Mouse (Mus musculus): Measurements from ENCODE around the gene Gin1. TPM values are rescaled to one million over a fixed set of nuclear protein-coding genes. Genes with fewer than 3 reads are reported as not detected.
"Not testable (repeated sequence)": the region's sequence is repeated elsewhere in the genome, so short reads cannot be mapped to it uniquely, and the experiment has no call there.

Gene Gin1
- polyA plus RNA-seq, 1 experiment from 2014 or later: 14.6 TPM

DNA sequence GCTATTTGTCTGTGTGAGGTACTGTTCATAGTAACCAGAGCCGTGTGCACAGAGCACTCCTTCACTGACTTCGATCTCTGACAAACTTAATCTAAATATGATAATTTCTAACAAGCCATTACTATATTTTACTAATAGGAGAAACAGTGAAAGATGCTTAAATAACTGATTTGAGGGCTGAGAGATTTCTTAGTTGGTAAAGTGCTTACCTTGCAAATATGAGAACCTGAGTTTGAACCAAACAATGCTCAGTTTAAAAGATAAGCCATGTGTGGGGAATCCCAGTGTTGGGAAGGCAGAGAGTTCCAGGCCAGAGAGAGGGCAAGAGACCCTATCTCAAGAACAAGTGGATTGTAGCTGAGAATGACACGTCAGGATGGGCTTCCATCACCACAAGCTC lies 21.8 kb upstream of the Gin1 start:
- Histone ChIP-seq H3K27me3 (replicated peaks; ENCODE audit: insufficient read depth, low read length) (no peaks in the 10 kb centered on the region), H3K9ac (replicated peaks; ENCODE audit: low read depth) (no peak overlapping the region), H3K36me3 (ENCODE audit: insufficient read depth, low read length) (peaks cover 12% of the 10 kb centered on the region; the same call in 1 of the 2 replicates), H3K27ac (ENCODE audit: low read length) (no peak overlapping the region), H3K9me3 (ENCODE audit: low read length) (no peaks in the 10 kb centered on the region), H3K4me3 (ENCODE audit: low read depth, low read length) (no peak overlapping the region), H3K4me1 (ENCODE audit: insufficient read depth, low read depth, low read length) (no peaks in the 10 kb centered on the region), H3K4me2 (replicated peaks; ENCODE audit: low read depth, low read length) (no peak overlapping the region)
- 95% methylated on average over 3 of the region's 3 CpGs for WGBS
- ATAC-seq (no peak), DNase-seq (ENCODE audit: low spot score) (no peak)
- TF ChIP-seq CTCF (IDR thresholded peaks at IDR 0.05) (no peak), EP300 (IDR thresholded peaks at IDR 0.05) (no peak)

DNA sequence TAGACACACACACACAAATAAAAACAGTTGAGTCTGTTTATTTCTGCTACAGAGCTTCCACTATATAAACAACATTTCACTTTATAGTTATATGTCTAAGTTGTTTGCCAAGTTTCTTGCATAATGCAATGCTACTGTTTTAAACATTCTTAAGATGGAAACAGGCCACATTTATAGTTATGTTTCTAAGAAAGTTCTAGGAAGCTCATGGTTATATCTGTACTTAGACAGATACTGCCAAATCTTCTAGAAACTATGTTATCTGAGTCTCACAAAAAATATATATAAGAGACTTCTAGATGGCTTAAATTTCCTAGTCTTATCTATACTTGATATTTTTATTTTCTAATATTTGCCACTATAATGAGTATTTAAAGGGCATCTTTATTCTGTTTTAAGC lies 16.8 kb upstream of the Gin1 start:
- H3K27me3 ChIP-seq (replicated peaks; ENCODE audit: insufficient read depth, low read length): no peaks in the 10 kb centered on the region

DNA sequence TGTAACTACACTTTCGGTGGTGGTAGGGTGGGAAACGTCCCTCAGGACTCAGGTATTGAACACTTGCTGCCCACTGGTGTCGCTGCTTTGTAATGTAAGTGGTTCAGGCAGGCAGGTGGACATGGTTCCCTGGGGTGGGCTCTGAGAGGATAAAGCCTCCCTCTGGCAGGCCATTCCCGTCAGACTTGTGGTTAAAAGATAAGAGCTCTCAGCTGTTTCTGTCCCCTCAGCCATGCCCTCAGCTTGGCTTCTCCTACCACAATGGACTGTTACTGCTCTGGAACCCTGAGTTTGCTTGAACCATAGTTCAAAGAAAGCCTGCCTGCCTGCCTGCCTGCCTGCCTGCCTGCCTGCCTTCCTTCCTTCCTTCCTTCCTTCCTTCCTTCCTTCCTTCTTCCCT lies 15.6 kb upstream of the Gin1 start:
- ATAC-seq (no peak), DNase-seq (ENCODE audit: low spot score) (no peak)
- Histone ChIP-seq H3K27ac (ENCODE audit: low read length) (no peak overlapping the region), H3K4me3 (ENCODE audit: low read depth, low read length) (no peak overlapping the region), H3K9me3 (ENCODE audit: low read length) (no peaks in the 10 kb centered on the region), H3K4me2 (replicated peaks; ENCODE audit: low read depth, low read length) (no peak overlapping the region), H3K9ac (replicated peaks; ENCODE audit: low read depth) (no peak overlapping the region), H3K4me1 (ENCODE audit: insufficient read depth, low read depth, low read length) (no peaks in the 10 kb centered on the region), H3K36me3 (ENCODE audit: insufficient read depth, low read length) (0 out of 2 replicates have a peak, but pooled peaks cover 6% of the 10 kb centered on the region), H3K27me3 (replicated peaks; ENCODE audit: insufficient read depth, low read length) (no peaks in the 10 kb centered on the region)
- TF ChIP-seq EP300 (IDR thresholded peaks at IDR 0.05) (no peak), CTCF (IDR thresholded peaks at IDR 0.05) (no peak)
- WGBS: 80% methylated on average over 4 of the region's 4 CpGs

More for the DNA sequence above, 16.8 kb upstream of the Gin1 start:
- Histone ChIP-seq H3K4me2 (replicated peaks; ENCODE audit: low read depth, low read length) (no peak overlapping the region), H3K9ac (replicated peaks; ENCODE audit: low read depth) (no peak overlapping the region), H3K4me1 (ENCODE audit: insufficient read depth, low read depth, low read length) (no peaks in the 10 kb centered on the region), H3K27ac (ENCODE audit: low read length) (no peak overlapping the region), H3K4me3 (ENCODE audit: low read depth, low read length) (no peak overlapping the region), H3K36me3 (ENCODE audit: insufficient read depth, low read length) (0 out of 2 replicates have a peak, but pooled peaks cover 6% of the 10 kb centered on the region), H3K9me3 (ENCODE audit: low read length) (no peaks in the 10 kb centered on the region)
- DNase-seq (ENCODE audit: low spot score) (peak; percentile 11), ATAC-seq (no peak)
- TF ChIP-seq CTCF (IDR thresholded peaks at IDR 0.05) (no peak), EP300 (IDR thresholded peaks at IDR 0.05) (no peak)

DNA sequence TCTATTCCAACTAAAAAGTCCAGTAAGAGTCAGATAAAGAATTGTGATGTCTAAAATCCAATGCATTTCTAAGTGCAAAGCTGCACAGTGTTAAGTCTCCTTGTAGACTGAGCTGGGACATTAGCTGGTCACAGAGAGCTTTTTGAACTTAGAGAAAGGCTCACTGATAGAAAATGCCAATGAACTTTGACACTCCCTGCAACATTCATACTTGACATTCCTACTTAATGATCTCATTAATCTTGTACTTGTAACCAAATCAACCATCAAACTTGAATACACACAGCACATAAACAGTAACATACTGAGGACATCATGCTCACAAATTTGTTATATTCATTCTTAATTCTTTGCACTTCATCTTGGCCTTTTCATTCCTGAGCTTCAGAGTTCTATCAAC lies 10.1 kb upstream of the Gin1 start:
- no peak for TF ChIP-seq CTCF (IDR thresholded peaks at IDR 0.05)
- TF ChIP-seq EP300 (IDR thresholded peaks at IDR 0.05): no peak
- ATAC-seq: no peak
- no peak for DNase-seq (ENCODE audit: low spot score)
- H3K4me3 ChIP-seq (ENCODE audit: low read depth, low read length): no peak overlapping the region
- no peak overlapping the region for H3K4me2 ChIP-seq (replicated peaks; ENCODE audit: low read depth, low read length)
- H3K36me3 ChIP-seq (ENCODE audit: insufficient read depth, low read length): no peaks in the 10 kb centered on the region
- H3K27ac ChIP-seq (ENCODE audit: low read length): no peak overlapping the region
- no peaks in the 10 kb centered on the region for H3K27me3 ChIP-seq (replicated peaks; ENCODE audit: insufficient read depth, low read length)
- H3K4me1 ChIP-seq (ENCODE audit: insufficient read depth, low read depth, low read length): no peaks in the 10 kb centered on the region
- H3K9ac ChIP-seq (replicated peaks; ENCODE audit: low read depth): no peak overlapping the region
- H3K9me3 ChIP-seq (ENCODE audit: low read length): no peaks in the 10 kb centered on the region

DNA sequence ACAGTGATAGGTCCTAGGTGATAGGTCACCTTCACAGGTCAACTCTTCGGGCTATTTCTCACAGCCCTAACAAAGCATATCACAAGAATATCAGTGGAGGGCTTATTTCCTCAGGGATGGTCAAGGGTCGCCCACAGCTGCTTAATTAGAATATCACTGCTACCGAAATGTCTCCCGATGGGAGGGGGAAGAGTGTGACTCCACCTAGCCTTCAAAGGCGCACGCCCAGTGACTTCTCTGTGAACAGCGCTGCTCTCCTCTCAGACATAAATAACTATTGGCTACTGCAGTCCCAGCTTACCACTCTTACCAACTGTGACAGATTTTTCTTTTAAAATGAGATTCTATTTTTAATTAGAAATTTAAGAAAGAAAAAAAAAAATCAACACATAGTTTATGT lies 9.4 kb upstream of the Gin1 start:
- H3K36me3 ChIP-seq (ENCODE audit: insufficient read depth, low read length): no peaks in the 10 kb centered on the region
- no peak overlapping the region for H3K9ac ChIP-seq (replicated peaks; ENCODE audit: low read depth)
- DNase-seq (ENCODE audit: low spot score) (no peak), ATAC-seq (no peak)
- no peaks in the 10 kb centered on the region for H3K4me1 ChIP-seq (ENCODE audit: insufficient read depth, low read depth, low read length)
- H3K9me3 ChIP-seq (ENCODE audit: low read length): no peaks in the 10 kb centered on the region
- TF ChIP-seq EP300 (IDR thresholded peaks at IDR 0.05): no peak
- no peak for TF ChIP-seq CTCF (IDR thresholded peaks at IDR 0.05)
- H3K4me3 ChIP-seq (ENCODE audit: low read depth, low read length): no peak overlapping the region
- H3K27me3 ChIP-seq (replicated peaks; ENCODE audit: insufficient read depth, low read length): no peaks in the 10 kb centered on the region
- no peak overlapping the region for H3K27ac ChIP-seq (ENCODE audit: low read length)
- 73% methylated on average over 7 of the region's 7 CpGs for WGBS
- no peak overlapping the region for H3K4me2 ChIP-seq (replicated peaks; ENCODE audit: low read depth, low read length)

DNA sequence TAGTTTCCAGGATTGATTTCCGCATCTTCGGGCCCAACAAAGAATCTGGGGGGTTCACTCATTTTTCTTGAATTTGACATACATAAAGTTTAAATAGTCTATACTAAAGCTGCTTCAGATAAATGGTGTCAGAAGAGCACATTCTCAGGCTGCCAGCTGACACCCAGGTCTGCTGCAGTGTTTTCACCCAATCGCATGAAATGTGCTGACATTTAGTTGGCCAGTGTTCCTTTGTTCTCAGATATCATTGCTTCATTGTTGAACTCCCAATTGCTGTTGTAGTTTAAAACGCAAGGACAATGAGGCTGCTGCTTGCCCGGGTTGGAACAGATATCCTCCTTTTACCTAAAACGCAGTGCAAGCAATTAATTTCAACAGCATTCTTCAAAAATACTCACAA lies 8.5 kb upstream of the Gin1 start:
- Histone ChIP-seq H3K36me3 (ENCODE audit: insufficient read depth, low read length) (no peaks in the 10 kb centered on the region), H3K27ac (ENCODE audit: low read length) (no peak overlapping the region), H3K9ac (replicated peaks; ENCODE audit: low read depth) (no peak overlapping the region), H3K4me1 (ENCODE audit: insufficient read depth, low read depth, low read length) (no peaks in the 10 kb centered on the region), H3K27me3 (replicated peaks; ENCODE audit: insufficient read depth, low read length) (no peaks in the 10 kb centered on the region), H3K4me2 (replicated peaks; ENCODE audit: low read depth, low read length) (no peak overlapping the region), H3K4me3 (ENCODE audit: low read depth, low read length) (no peak overlapping the region), H3K9me3 (ENCODE audit: low read length) (no peaks in the 10 kb centered on the region)
- WGBS: 83% methylated on average over 6 of the region's 6 CpGs
- ATAC-seq (no peak), DNase-seq (ENCODE audit: low spot score) (no peak)
- no peak for TF ChIP-seq EP300 (IDR thresholded peaks at IDR 0.05)
- TF ChIP-seq CTCF (IDR thresholded peaks at IDR 0.05): no peak

DNA sequence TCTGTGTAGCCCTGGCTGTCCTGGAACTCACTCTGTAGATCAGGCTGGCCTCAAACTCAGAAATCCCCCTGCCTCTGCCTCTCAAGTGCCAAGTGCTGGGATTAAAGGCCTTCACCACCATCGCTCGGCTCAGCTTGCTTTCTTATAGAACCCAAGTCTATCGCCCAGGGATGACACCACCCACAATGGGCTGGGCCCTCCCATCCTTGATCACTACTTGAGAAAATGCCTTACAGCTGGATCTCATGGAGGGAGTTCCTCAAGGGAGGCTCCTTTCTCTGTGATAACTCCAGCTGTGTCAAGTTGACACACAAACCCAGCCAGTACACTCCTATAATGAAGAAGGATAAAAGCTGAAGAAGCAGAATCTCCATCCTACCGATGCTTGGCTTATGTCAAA lies 4.3 kb upstream of the Gin1 start:
- not testable (repeated sequence) for DNase-seq (ENCODE audit: low spot score); H3K4me1 ChIP-seq (ENCODE audit: insufficient read depth, low read depth, low read length); H3K27ac ChIP-seq (ENCODE audit: low read length); H3K36me3 ChIP-seq (ENCODE audit: insufficient read depth, low read length); H3K9me3 ChIP-seq (ENCODE audit: low read length); H3K4me2 ChIP-seq (replicated peaks; ENCODE audit: low read depth, low read length); H3K9ac ChIP-seq (replicated peaks; ENCODE audit: low read depth); ATAC-seq; H3K4me3 ChIP-seq (ENCODE audit: low read depth, low read length); H3K27me3 ChIP-seq (replicated peaks; ENCODE audit: insufficient read depth, low read length)
- 84% methylated on average over 4 of the region's 4 CpGs for WGBS

Data from lung, postnatal 0 days (tissue).